Mouse (Mus musculus): ENCODE data around the gene Zfp982.

- TF ChIP-seq CTCF (IDR thresholded peaks at IDR 0.05 in 2 of 3, conservative IDR thresholded peaks at IDR 0.05 in 1 of 3; ENCODE audit: control insufficient read depth in 1 of 3, insufficient read depth in 1 of 3, low read depth in 2 of 3, low read length in 3 of 3, poor library complexity in 1 of 3, severe bottlenecking in 1 of 3) (no peak), MYC (IDR thresholded peaks at IDR 0.05; ENCODE audit: low read depth, low read length) (no peak), TAL1 (IDR thresholded peaks at IDR 0.05; ENCODE audit: low read length) (no peak), POLR2A (IDR thresholded peaks at IDR 0.05; ENCODE audit: control insufficient read depth in 1 of 2, insufficient read depth in 1 of 2, low read depth in 1 of 2, low read length in 2 of 2, poor library complexity in 1 of 2) (no peak)
These were observed 48.9 kb downstream of the Zfp982 start for GRCm38 (mm10) chr4:147541105-147541504.

Data from MEL (cell line).